Mouse (Mus musculus) testis, adult 2 months (tissue): ENCODE data around the gene Fgr.

Experiments
- CTCF ChIP-seq: fragments of 200-500 bp; IDR thresholded peaks from 2 replicates; pipeline ENCODE4 v1.5.1; 2012; ENCODE audit warnings: low read depth, mild to moderate bottlenecking, inconsistent platforms, low read length, moderate library complexity; ENCODE audit not compliant: control insufficient read depth, insufficient read depth, insufficient replicate concordance
- POLR2A ChIP-seq: fragments of 200-500 bp; IDR thresholded peaks from 2 replicates; pipeline ENCODE4 v1.6.1; 2012; ENCODE audit warnings: low read depth, mild to moderate bottlenecking, inconsistent platforms, low read length, moderate library complexity; ENCODE audit not compliant: control insufficient read depth

DNA sequence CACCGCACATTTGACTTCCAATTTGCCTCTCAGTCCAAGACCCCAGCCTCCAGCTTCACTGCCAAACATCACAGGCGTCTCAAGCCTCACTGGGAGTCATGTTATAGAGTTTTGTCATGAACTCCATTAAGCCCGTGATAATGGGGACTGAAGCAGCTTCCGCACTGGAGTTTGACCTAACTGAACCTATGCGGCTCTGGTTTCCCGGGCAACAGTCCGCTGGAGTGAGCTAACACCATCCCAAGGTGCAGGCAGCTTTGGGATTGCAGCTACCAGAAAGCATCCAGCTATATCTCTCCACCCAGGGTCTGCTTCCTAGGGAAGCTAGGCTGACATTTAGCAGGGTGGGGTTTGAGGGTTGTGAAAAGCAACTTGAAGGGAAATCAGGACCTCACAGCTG, 39.3 kb upstream of the Fgr start:
- TF ChIP-seq CTCF (no peak), POLR2A (no peak)
